Mouse (Mus musculus): ENCODE results near the gene Degs1.

Gene Degs1

DNA sequence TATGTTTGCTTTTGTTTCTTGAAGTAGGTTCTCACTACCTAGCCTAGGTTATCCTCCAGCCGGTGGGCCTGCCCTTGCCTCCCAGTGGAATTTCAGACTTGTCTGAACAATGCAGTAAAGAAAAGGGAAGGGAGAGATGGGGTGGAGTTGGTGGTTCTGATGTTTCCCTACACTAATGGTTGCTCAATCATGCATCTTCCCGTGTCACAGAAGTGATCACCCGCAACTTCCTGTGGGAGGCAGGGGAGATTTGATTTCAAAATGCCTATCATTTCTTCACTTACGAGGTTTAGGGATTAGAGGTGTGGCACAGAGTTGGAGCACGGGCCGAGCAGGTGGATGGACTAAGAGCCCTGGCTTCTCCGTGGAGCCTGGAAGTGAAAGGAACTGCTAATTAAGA, 627 bp upstream of the Degs1 start:
- ATAC-seq (ENCODE audit: insufficient number of reproducible peaks, low FRiP score, low TSS enrichment): no peak

DNA sequence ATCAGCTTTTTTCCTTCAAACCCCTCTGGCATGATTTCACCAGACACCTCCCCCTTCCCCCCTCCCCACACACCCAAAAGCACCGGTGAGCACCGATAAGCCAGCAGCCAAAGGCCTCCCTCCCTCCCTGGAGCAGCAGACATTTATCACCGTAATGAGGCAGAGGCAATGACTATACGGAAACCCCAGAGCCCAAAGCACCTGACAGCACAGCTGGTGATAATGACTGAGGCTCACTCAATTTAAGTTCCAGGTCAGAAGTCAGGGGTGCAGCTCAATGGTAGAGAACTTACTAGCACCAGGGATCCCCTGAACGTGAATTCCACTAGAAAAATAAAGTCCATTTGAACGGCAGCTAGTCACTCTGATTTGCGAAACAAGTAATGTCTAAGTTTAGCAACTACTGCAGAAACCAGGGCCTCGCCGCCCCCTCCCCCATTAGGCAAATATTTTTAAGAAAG, 1.3 kb downstream of the Degs1 start:
- ATAC-seq (ENCODE audit: insufficient number of reproducible peaks, low FRiP score, low TSS enrichment): no peak

DNA sequence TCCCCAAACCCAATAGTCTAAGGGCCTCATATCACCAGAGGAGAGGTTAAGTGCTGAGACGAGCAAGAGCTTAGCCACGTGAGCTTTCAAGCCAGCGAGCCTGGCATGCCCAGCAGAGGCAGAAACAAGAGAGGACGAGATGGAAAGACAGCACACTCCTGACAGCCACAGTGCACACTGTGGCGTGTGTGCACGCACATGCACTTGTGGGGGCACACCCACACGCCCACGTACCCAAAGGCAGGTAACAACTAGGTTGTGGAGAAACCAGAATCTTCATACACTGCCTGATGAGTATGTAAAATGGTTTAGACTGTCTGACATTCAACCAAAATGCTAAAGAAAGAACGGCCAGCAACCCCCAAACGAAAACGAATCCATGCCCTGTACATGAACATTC, 2.0 kb downstream of the Degs1 start:
- no peak for ATAC-seq (ENCODE audit: insufficient number of reproducible peaks, low FRiP score, low TSS enrichment)

DNA sequence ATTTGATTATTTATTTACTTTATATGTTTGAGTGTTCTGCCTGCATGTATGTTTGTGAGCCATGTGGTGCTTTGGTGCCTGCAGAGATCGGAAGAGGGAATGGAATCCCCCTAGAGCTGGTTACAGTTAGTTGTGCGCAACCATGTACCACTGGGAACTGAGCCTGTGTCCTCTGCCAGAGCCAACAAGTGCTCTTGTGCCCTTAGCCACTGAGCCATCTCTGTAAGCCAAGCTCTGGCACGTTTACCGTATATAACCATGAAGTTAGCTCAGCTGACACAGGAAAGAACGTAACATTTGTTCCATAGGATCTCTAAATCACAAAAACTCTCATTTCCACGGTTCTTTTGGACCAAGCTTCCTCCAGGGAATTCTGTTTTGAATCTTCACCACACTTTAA, 2.6 kb downstream of the Degs1 start:
- ATAC-seq (ENCODE audit: insufficient number of reproducible peaks, low FRiP score, low TSS enrichment): no peak

DNA sequence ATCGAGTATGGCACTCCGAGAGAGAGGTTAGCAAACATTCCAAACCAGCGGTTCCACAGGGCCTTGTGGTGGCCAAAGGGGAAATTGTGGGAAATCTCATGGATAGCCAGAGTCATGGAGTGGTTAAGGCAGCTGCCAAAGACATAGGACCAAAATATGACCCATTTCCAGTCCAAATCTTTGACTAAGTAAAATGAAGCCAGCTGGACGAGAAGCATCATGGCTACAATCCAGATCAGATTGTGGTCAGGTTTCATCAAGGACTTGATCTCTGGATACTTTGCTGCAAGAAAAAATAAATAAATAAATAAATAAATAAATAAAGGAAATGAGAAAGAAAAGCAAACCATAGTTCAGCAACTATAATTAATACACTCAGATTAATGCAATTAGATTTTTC, 3.2 kb downstream of the Degs1 start:
- no peak for ATAC-seq (ENCODE audit: insufficient number of reproducible peaks, low FRiP score, low TSS enrichment)

DNA sequence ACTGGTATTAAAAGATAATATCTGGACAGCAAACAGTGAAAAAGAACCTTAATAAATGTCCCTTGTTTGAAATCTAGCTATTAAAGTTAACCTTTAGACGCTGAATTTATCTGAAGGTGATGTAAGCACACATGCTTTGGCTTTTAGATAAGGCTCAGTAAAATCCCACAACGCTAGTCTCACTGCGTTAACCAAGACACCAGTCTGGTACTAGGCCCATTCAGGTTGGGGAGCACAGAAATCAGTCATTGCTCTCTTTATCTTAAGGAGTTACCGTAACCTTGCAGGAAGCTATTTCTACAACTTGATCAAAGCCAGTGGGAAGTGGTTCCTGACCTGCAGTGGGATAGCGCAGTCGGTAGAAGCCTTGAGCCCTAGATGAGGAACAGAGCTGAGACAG, 7.5 kb downstream of the Degs1 start:
- no peak for ATAC-seq (ENCODE audit: insufficient number of reproducible peaks, low FRiP score, low TSS enrichment)

DNA sequence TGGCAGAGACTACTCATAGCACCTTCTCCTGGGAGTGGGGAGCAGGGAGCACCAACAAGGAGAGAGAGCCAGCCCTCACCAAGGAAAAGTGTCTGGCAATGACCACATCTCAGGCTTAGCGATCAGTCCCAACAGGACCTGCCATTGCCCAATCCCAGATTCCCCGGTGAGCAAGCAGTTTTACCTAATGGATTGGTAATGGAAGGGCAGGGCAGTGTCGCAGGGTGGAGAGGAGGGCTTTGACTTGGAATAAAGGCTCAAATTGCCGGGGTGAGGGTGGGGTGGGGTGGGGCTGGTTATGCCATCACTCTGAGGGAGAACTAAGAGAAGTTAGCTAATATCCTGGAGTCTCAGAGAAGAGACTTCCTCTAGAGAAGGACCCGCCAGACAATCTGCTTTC, 11.0 kb downstream of the Degs1 start:
- ATAC-seq (ENCODE audit: insufficient number of reproducible peaks, low FRiP score, low TSS enrichment): no peak

DNA sequence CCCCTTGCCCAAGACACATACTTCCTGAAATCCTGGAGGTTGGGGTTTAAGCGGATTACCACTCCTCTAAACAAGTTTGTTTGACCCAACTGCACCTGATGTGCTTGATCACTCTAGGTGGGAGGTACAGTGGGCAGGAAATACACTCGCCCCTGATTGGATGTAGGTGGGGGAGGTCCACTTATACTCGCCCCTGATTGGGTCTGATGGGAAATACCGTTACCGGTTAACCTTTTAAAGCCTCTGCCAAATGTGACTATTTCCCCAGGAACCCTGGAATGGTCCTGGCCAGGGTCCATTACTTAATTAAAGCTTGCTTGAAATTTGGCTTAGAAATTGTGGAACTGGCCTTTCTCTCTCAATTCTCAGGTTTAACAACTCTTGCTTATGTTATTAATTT, 11.5 kb downstream of the Degs1 start:
- no peak for ATAC-seq (ENCODE audit: insufficient number of reproducible peaks, low FRiP score, low TSS enrichment)

DNA sequence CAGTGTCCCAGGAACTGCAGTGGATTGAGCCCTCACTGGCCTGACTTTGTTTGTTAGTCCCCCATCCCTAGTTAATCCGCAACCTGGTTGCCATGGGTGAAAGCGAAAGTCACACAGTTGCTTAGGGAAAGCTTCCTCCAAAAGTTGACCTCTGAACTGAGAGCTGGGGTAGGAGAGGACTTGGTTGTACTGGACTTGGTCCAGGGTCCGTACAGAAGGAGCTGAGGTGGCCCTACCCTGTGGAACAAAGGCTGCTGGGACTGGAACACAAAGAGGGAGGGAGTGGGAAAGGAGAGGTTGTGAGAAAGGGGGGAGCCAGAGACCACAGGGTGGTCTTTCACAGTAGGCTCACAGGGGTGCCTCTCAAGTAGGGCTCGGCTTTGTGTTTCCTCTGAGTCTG, 14.3 kb downstream of the Degs1 start:
- no peak for ATAC-seq (ENCODE audit: insufficient number of reproducible peaks, low FRiP score, low TSS enrichment)

DNA sequence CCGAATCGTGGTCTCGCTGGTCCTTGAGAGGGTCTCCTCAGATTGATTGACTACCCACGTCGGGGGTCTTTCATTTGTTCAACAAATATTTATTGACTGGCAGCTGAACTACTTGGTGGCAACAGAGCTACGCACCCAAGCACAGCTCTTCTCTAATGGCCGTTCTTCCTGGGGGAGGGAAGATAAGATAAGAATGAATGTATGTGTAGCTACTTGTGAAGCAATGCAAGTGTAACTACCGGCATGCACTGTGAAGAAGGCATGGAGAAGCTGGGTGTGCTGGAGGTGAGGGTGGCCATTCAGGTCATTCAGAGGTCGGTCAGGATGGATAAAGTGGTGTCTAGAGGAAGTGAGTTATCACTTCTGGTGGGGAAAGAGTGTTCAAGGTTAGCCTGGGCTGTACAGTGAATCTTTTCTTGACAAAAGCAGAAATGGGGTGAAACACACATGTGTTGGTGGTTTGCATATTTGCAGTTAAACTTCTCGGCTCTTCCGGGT, 16.5 kb downstream of the Degs1 start:
- ATAC-seq (ENCODE audit: insufficient number of reproducible peaks, low FRiP score, low TSS enrichment): no peak

DNA sequence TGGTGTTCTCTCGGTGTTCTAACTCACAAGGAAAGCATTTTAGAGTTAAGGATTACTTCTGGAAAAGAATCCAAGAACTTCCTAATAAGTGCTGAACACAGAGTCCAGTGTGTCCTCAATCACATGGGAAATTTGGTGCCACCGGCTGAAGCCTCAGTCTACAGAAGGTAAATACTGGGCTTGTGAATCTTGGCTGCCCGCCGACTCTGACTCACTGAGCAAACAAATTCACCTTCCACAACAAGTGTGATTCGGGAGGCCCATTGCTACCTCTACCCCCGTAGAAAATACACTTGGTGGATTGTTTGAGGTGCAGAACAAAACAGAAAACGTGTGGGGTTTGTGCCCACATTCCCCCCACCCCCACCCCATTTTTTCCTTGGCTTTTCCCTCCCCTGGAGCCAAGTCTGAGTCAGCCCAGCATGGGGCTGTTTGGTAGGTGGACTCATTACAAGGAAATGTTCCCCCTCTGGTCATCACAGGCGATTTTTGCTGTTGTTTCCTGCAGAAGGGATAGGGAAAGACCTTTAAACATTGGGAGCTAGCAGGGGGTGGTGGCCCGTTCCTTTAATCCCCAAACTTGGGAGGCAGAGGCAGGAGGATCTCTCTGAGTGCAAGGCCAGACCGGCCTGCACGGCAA, 26.4 kb downstream of the Degs1 start:
- no peak for ATAC-seq (ENCODE audit: insufficient number of reproducible peaks, low FRiP score, low TSS enrichment)

DNA sequence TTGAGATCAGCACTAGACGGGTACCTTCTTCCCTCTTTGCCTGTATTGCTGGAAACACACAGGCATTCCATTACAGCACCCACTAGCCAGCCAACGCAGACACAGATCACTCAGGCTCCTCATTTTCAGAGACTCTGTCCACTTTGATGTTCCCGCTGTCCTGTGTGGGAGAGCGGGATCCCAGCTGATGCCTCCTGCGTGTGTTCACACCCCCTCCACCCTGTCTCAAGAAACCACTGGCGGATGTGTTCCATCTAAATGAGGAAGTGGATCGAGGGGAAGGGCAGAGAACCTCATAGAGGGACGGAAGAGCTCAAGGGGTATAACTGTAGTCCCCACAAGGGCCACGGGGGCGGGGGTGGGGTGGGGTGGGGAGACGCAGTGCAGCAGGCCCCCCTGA, 27.6 kb downstream of the Degs1 start:
- ATAC-seq (ENCODE audit: insufficient number of reproducible peaks, low FRiP score, low TSS enrichment): no peak

DNA sequence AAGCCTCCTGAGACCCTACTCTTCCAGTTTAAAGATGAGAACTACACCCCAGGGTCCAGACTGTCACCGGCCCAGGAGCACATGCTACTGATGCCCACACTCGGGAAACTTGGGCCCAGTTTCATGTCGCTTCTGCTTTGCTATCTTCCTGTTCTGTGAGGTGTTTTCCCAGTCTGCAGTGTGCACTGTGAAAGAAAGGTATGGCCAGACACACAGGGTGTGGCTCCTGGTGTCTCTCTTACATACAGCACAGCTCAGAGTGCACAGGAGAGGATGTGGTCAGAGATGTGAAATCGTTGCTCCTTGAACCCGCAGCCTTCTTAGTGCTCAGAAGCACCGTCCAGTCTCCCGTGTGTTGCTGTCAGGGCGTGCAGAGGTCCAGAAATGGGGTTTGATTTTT, 28.0 kb downstream of the Degs1 start:
- ATAC-seq (ENCODE audit: insufficient number of reproducible peaks, low FRiP score, low TSS enrichment): no peak

DNA sequence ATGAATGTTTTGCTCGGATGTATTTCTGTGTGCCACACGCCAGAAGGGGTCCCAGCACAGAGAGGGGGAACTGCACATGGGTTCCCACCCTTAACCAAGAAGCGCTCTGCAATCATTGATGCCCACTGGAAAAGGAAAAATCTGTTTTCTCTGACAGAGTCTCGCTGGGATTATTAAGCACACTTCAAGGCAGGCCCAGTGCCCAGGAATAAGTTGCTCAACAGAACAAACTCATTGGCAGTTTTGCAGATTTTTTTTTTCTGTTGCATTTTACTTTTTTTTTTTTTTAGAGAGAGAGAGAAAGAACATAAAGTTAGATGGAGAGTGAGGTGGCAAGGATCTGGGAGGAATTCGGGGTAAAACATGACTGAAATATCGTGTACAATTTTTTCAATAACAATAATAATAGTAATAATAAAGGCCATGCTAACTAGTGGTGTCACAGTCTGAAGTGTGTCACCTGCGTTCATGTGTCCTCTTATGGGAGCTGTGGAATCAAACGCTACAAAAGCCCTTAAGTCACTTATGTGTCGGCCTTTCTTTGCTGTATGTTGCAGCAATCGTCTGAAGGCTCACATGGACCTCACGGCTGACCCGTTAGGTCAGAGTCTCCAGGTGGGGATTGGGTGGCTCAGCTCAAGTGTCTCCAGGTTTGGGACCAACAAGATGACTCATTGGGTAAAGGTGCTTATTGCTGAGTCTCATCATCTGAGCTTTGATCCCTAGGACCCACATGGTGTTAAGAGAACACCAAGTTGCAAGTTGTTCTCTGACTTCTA, 28.7 kb downstream of the Degs1 start:
- no peak for ATAC-seq (ENCODE audit: insufficient number of reproducible peaks, low FRiP score, low TSS enrichment)

DNA sequence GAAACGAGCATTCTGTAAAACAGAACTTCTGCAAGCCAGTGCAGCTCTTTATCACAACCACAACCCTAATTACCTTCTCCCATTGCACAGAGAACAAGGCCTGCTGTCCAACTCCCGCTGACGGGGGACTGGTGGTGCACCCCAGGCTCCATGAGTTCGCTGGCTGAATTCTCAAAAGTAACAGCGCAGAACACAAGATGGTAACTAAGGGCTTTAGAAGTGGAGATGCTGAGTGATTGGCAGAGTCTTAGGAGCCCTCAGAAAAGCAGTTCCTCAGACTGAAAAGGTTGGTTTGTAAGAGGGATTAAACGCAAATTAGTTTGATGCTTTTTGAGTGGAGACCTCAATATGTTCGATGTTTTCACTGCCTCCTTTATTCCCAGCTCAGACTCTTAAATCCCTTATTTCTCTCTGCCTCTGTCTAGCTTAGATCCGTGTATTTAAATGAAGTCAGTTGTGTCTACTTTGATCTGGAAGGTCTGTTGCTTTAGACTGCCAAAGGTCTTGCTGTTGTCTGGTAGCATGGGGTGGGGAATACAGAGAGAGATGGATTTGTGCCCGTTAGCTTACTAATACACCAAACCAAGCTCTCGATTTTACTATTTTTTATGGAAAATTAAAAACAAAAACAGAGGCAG, 30.0 kb downstream of the Degs1 start:
- no peak for ATAC-seq (ENCODE audit: insufficient number of reproducible peaks, low FRiP score, low TSS enrichment)

DNA sequence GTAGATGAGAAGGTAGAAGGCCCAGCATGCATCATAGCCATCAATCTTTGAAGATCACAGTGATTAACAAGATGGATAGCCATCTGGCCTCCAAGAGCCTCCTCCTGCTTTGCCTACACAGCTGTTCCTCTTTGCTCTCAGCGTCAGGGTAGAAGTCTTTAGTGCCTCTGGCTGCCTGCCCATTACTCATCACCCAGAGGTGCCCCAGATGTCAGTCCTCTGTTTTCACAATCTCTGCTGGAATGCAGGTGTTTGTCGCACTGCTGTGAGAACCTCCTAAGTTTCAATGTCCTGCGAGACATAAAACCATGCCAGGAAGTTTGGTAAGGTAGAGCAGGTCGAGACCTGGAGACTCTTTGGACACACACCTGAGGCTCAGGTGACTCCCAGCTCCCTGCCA, 31.9 kb downstream of the Degs1 start:
- ATAC-seq (ENCODE audit: insufficient number of reproducible peaks, low FRiP score, low TSS enrichment): no peak

DNA sequence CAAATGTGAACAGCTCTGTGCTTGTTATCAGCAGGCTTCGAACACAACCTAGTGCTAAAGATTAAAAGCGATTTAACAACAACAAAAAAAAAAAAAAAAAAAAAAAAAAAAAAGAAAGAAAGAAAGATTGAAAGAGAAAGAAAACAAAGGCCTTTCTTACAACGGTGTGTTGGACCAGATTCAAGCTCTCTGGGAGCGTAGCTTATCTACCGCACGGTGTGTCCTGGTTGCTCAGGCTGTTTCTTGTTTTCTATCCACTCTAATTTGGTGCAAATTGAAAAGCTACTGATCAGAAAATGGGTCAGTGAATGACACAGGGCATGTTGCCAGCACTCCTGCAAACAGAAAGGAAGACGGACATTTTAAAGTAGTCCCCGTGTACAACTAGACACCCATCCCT, 33.3 kb downstream of the Degs1 start:
- ATAC-seq (ENCODE audit: insufficient number of reproducible peaks, low FRiP score, low TSS enrichment): no peak

DNA sequence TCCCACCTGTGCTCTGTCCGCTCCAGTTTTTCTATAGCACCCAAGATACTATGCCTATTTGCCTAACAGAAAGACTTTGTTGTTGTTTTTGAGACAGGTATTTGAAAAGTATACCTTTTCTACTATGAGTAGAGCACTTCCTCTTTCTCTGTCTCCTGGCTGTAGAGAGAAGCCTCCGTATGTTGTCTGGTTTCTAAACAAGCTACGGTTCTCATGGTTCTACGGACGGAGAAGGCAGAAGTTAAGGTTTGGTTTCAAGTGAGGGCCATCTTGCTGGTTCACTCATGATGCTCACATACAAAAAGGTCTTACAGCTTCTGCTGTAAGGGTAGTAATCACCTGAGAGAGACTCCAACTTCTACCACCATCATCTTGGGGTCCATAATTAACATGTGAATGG, 37.6 kb downstream of the Degs1 start:
- ATAC-seq (ENCODE audit: insufficient number of reproducible peaks, low FRiP score, low TSS enrichment): no peak

DNA sequence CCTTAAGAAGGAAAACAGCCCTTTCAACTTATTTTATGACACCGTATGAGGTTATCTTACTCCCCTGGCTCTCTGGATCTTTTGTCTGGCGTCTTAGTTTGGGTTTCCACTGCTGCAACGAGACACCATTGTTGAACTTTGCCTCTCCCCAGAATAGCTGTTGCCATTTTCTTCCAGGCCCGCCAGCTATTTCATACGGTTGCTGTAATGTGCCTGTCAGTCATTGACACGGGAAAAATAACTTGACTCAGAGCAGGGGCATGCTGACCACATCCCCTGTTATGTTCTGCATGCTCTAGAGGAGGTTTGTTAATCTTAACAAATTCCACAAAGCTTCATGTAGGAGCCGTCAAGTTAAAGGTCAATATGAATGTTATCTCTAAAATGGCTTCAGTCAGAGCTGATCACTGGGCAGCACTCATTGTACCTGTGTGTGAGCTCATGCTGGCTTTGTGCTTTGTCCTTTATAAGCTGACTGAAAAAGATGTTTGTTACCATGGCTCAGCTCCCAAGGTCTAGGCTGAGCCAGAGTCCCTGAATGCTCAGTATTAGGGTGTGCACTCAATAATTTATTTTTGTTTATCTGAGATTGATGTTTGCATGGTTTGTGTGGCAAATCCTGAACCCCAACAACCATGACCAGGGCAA, 44.4 kb downstream of the Degs1 start:
- ATAC-seq (ENCODE audit: insufficient number of reproducible peaks, low FRiP score, low TSS enrichment): no peak

DNA sequence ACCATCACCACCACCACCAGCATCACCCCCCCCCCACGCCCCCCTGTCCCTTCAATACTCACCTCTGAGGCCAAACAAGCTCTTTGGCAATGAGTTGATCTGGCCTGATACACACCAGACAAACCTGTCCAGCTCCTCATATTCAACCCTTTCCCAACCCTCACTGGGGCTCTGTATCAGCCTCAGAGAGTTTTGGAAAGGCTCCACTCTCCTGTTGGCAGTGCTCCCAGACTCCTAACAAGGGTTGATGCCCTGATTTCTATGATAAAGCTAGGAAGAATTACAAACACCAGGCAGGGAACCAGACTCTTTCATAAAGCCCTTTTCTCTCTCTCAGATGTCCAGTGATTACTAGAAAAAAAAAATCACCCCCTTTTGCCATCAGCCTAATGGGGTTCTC, 45.2 kb downstream of the Degs1 start:
- no peak for ATAC-seq (ENCODE audit: insufficient number of reproducible peaks, low FRiP score, low TSS enrichment)

DNA sequence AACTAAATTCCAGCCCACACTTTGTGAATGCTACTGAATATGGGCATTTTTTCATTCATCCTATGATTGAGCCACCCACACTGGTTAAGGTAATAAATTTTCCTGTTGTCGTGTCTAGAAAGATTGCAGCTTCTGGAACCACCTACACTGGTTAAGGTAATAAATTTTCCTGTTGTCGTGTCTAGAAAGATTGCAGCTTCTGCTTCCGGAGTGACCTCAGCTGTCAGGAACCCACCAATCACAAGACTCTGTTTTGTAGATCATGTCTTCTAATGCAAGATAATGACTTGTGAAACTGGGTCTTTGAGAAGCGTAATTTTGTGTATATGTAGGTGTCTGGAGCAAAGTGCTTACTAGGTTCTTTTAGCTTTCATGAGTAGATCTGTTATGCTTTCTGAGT, 47.4 kb downstream of the Degs1 start:
- ATAC-seq (ENCODE audit: insufficient number of reproducible peaks, low FRiP score, low TSS enrichment): no peak
